Mouse (Mus musculus) CD4-positive, CD25-positive, alpha-beta regulatory T cell, adult 2 months (primary cell): ENCODE measurements around the gene Ppfibp1.
"Not testable (repeated sequence)": the region's sequence is repeated elsewhere in the genome, so short reads cannot be mapped to it uniquely, and the experiment has no call there.

ENCODE experiments used
- DNase-seq: peaks from one replicate; pipeline ENCODE4 v3.0.0-alpha.2; 2012; ENCODE audit warnings: low read depth, low spot score

Gene Ppfibp1

GRCm38 (mm10) chr6:146887958-146888659 lies at the start of gene Ppfibp1:
TSS of gene Ppfibp1 (plus strand) at chr6:146888487.
- peak; percentile 94 for DNase-seq

- DNase-seq, result no peak
Measured at GRCm38 (mm10) chr6:146838863-146839262, 49.4 kb upstream of the Ppfibp1 start.

- no peak for DNase-seq
Measured at GRCm38 (mm10) chr6:146844867-146845266, 43.4 kb upstream of the Ppfibp1 start.

DNA sequence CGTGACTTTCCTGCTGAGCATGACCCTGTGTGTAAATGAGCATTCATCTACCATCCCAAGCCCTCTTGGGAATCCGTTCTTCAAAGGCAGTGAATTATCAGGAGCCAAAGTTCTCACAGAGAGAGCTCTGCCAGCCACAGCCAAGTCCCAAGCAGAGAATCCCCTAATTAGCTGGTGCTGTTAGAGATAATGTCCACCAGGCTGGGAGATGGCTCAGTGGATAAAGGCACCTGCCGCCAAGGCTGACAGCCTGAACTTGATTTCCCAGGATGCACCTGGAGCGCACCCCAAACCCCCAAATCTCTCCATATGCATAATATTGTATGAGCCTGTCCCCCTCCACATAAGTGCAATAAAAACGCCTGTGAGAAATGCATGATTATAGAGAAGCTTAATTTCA lies 42.9 kb upstream of the Ppfibp1 start:
- DNase-seq, result no peak

GRCm38 (mm10) chr6:146845961-146846750 lies 42.1 kb upstream of the Ppfibp1 start:
- DNase-seq, result no peak

DNA sequence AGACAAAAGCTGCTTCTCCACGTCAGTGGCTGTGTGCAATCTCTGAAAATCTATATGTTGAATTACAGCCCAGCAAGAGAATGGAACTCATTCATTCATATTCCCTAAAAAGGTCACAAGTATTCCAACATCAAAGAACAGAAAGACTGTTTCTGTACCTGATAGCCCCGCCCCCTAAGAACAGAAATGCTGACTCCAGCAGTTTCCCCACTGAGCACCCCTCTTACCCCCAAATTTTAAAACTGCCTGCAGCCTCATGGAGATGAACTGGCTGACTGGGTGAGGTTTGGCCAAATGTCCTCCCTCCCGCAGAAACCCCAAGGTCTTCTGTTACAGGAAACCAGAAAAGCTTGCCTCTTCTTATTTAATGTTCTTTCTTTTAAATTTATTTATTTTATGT lies 40.9 kb upstream of the Ppfibp1 start:
- DNase-seq, result no peak

- DNase-seq, result no peak
Measured at GRCm38 (mm10) chr6:146848281-146848680, 40.0 kb upstream of the Ppfibp1 start.

GRCm38 (mm10) chr6:146850050-146850449 lies 38.2 kb upstream of the Ppfibp1 start, which contains the start of gene Smco2:
TSS of gene Smco2 (plus strand) at chr6:146850104.
- no peak for DNase-seq

GRCm38 (mm10) chr6:146851916-146852315 lies 36.4 kb upstream of the Ppfibp1 start:
- no peak for DNase-seq

- DNase-seq, result no peak
Measured at GRCm38 (mm10) chr6:146852739-146853138, 35.5 kb upstream of the Ppfibp1 start.

DNA sequence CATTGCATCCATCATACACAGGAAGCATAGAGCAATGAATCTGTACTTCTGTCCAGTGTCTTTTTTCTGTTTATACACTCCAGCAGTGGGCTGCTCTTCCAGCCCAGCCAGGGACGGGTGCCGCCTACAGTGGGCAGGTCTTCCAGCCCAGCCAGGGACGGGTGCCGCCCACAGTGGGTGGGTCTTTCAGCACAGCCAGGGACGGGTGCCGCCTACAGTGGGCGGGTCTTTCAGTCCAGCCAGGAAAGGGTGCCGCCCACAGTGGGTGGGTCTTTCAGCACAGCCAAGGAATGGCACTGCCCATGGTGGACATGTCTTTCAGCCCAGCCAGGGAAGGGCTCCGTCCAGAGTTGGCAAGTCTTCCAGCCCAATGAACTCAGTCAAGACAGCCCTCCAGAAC lies 33.1 kb upstream of the Ppfibp1 start:
- DNase-seq, result no peak

DNA sequence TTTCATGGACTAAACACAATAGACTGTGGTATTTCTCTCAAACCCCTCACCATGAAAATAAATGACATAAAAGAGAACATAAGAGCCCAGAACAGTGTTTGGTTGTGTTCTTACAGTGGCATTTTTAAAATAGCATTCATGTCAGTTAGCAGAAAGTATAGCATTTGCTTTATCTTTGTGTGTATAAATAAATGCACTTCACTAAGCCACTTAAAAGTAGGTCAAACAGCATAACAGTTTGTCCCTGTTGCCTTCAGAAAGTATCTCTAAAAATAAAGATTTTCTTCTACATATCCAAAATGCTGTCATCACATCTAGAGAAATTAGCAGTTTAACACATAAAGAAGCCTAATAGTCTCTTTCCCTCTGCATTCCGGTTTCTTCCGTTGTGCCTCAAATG lies 30.9 kb upstream of the Ppfibp1 start:
- no peak for DNase-seq

DNA sequence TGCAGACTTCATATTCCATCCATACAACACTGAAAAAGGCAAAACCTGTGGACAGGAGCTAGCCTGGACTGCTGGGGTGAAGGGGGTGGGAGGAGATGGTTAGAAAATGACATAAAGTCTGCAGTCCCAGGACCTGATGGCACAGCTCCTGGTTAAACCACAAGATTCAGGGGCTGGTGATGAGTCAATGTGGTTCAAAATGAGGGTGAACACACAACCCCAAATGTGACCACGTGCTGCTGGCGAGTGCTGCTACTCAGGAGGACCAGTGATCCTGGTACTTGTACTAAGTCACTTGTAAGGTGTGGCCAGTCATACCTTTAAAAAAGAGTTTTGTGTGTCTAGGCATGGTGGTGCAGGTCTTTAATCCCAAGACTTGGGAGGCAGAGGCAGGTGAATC lies 25.1 kb upstream of the Ppfibp1 start:
- no peak for DNase-seq

- not testable (repeated sequence) for DNase-seq
Measured at GRCm38 (mm10) chr6:146864370-146864769, 23.9 kb upstream of the Ppfibp1 start.

DNA sequence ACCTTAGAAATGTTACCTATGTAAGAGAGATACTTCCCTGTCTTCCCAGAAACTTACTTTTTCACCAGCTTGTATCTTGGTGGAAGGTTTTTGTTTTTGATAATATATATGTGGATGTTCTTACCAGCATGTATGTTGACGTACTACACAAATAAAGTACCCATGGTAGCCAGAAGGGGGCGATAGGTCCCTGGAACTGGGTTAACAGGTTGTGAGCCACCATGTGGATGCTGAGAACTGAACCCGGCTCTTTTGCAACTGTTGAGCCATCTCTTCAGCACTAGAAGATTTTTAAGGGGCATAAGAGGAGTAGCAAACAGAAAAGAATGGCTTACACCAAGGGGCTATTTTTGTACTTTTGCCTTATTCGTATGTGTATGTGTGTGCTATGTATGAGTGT lies 22.6 kb upstream of the Ppfibp1 start:
- peak; percentile 15 for DNase-seq

DNA sequence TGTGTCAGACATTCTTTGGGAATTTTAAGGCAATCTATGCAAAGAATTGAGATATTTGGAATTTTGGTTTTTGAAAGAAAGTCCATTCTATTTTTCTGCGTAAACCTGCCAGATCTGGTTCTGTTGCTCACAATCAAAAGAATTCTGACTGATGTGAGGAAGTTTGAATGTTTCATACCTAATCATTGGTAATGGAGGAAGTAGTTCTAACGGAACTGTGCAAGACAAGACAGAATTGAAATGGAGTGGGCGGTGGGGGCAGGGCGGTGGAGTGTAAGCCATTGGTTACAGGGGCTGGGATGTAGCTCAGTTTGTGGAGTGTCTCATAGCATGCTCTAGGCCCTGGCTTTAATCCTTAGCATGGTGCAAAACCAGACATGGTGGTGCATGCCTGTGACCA lies 16.3 kb upstream of the Ppfibp1 start:
- DNase-seq, result no peak

DNA sequence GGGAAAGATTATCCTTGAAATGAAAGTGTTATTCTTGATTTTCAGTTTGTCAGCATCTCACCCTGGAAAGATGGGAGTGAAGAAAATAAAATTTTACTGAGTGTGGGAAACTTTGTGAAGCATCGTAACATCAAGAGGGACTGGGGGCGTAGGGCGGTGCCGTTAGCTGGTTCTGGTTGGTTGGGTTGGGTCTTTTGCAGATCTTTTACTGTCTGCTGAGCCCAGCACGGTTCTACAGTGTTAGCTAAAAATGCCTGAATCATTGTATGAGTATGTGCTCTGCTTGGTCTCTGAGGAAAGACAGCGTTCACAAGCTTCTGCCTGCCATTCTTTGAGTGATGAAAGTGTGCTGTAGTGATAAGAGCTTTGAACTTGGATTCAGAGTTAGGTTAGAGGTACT lies 13.9 kb upstream of the Ppfibp1 start:
- DNase-seq, result no peak

- DNase-seq, result peak; percentile 6
Measured at GRCm38 (mm10) chr6:146876820-146877219, 11.5 kb upstream of the Ppfibp1 start.

- no peak for DNase-seq
Measured at GRCm38 (mm10) chr6:146877425-146878045, 10.8 kb upstream of the Ppfibp1 start.

- no peak for DNase-seq
Measured at GRCm38 (mm10) chr6:146878926-146879325, 9.4 kb upstream of the Ppfibp1 start.

DNA sequence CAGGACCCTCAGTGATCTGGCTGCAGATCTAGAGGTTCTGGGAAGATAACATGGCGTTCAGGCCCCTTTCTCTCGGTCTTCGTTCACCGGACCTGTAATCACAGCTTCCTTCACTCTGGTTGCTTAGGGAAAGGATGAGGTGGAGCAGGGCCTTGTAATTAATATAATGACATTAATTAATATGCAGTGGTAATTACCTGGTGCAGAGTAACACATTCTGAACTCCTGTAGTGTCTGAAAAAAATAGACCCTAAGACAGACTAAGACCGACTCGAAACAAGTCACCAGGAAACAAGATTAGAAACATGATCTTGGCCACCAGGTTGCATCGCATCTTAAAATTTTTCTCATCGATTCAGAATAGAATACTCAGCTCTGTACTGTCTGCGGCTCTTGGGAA lies 8.4 kb upstream of the Ppfibp1 start:
- no peak for DNase-seq

DNA sequence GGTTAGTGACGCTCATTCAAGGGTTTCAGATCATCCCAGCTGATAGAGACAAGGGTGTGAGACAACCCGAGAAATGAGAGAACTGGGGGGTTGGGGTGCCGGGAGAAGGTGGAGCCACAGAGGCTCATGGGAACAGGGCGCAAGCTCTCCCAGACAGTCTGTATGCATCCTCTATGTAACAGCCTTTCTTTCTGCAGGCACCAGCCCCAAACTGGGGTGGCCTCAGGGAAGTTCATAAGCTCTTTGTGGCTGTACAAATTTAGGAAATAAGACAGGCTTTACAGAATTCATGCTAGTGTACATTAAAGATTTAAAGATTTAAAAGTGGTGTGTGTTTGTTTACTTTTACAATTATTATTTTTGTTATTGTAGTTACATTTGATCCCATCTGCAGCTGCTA lies 8.0 kb upstream of the Ppfibp1 start:
- no peak for DNase-seq
